Mouse (Mus musculus): ENCODE results near the gene 4930562C15Rik. TPM values are rescaled to one million over a fixed set of nuclear protein-coding genes. Genes with fewer than 3 reads are reported as not detected.

4930562C15Rik gene
- polyA plus RNA-seq, 1 experiment from 2014 or later = 0.44 TPM

DNA sequence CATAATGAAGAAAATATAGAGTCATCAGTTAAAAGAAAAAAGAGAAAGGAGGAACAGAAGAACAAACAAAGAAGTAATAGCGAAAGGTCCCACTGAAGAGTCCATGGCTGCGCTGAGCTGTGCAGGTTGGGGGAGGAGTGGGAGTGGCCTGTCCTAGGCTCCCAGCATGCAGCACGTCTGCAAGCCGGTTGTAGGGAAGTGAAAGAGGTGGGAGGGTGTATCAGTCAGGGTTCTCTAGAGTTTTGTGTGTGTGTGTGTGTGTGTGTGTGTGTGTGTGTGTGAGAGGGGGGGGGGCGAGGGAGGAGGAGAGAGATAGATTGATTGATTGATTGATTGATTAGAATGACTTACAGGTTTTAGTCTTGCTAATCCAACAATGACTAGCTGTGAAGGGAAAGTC is 72.8 kb downstream of the 4930562C15Rik start:
- Histone ChIP-seq H3K36me3 (peaks cover 26% of the 10 kb centered on the region), H3K4me3 (replicated peaks) (no peak overlapping the region), H3K9me3 (no peaks in the 10 kb centered on the region), H3K4me1 (0 out of 2 replicates have a peak, but pooled peaks cover 5% of the 10 kb centered on the region), H3K27me3 (replicated peaks) (no peaks in the 10 kb centered on the region), H3K27ac (no peak overlapping the region), H3K9ac (no peak overlapping the region), H3K4me2 (no peak overlapping the region)
- 54% methylated on average over 5 of the region's 5 CpGs for WGBS
- ATAC-seq (ENCODE audit: insufficient read depth, low FRiP score, low read depth) = 0 out of 2 replicates have a peak, but pooled peaks have one; percentile 65

DNA sequence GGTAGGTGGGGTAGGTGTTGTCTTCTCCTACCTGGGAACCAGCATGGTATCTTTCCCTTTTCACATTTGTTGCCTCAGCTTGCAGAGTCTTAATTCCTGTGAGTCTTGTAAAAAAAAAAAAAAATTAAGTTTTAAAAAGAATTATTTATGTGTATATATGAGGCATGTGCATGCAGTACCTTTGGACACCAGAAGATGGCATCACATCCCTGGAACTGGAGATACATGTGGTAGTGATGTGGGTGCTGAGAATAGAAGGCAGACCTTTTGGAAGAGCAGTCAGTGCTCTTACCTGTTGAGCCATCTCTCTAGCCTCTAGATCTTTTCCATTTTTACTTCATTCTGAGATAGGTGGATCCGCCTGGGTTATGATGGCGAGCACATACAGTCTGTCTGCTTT is 74.5 kb downstream of the 4930562C15Rik start:
- Histone ChIP-seq H3K27me3 (replicated peaks) (no peaks in the 10 kb centered on the region), H3K4me2 (no peak overlapping the region), H3K36me3 (peaks cover 26% of the 10 kb centered on the region), H3K9me3 (no peaks in the 10 kb centered on the region), H3K27ac (no peak overlapping the region), H3K4me3 (replicated peaks) (no peak overlapping the region), H3K9ac (no peak overlapping the region), H3K4me1 (peaks cover 5% of the 10 kb centered on the region; the same call in 1 of the 2 replicates)
- ATAC-seq (ENCODE audit: insufficient read depth, low FRiP score, low read depth) = no peak
- WGBS = 99% methylated on average over 2 of the region's 2 CpGs

DNA sequence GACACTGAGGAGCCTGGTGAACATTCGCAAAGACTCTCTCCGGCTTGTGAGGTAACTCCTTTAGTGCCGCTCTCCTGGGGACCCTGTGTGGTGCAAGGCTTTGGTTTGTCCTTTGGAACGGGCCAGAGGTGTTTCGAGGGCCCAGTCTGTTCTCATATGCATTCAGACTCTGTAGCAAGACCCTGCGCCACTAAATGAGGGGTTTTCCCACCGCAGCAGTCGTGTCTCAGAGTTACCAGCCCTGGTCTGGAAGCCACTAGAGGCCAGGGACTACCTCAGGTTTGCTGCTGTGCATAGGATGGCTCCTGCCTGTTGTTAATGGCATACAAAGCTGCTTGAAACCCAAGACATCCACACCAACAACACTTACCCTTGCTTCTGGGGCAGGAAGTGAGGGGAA is 75.5 kb downstream of the 4930562C15Rik start:
- H3K4me1 ChIP-seq = peaks cover 5% of the 10 kb centered on the region; the same call in 1 of the 2 replicates
- no peaks in the 10 kb centered on the region for H3K27me3 ChIP-seq (replicated peaks)
- no peak for ATAC-seq (ENCODE audit: insufficient read depth, low FRiP score, low read depth)
- 90% methylated on average over 8 of the region's 8 CpGs for WGBS
- H3K36me3 ChIP-seq = peaks cover 32% of the 10 kb centered on the region
- H3K9me3 ChIP-seq = no peaks in the 10 kb centered on the region
- no peak overlapping the region for H3K4me2 ChIP-seq
- H3K9ac ChIP-seq = no peak overlapping the region
- H3K27ac ChIP-seq = no peak overlapping the region
- no peak overlapping the region for H3K4me3 ChIP-seq (replicated peaks)

DNA sequence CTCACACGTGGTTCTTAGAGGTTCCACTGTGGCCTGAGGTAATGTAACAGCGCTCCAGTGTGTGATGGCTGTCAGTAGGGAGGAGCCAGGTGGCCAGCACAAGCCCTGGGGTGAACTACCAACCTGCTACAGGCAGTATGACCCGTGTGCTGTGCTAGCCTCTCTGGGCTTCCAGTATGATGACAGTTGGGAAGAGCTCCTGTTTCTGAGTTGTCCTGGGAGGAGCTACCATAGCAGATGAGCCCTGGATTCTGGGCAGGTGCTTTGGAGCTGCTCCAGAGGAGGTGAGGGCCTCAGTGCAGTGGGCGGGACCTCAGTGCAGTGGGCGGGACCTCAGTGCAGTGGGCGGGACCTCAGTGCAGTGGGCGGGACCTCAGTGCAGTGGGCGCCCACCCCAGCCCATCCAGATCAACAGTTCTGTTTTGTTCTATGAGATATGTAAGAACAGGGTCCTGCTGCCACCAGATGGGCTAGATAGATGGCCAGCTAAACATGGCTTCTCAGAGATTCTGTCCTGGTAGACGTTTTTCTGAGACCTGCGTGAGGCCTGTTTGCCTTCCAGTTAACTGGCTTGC is 76.9 kb downstream of the 4930562C15Rik start:
- no peak overlapping the region for H3K4me3 ChIP-seq (replicated peaks)
- H3K27me3 ChIP-seq (replicated peaks) = no peaks in the 10 kb centered on the region
- peak overlapping the region; percentile 59 for H3K27ac ChIP-seq
- ATAC-seq (ENCODE audit: insufficient read depth, low FRiP score, low read depth) = no peak
- peaks cover 36% of the 10 kb centered on the region for H3K36me3 ChIP-seq
- H3K4me2 ChIP-seq = no peak overlapping the region
- no peaks in the 10 kb centered on the region for H3K9me3 ChIP-seq
- 71% methylated on average over 10 of the region's 10 CpGs for WGBS
- peaks cover 5% of the 10 kb centered on the region; the same call in 1 of the 2 replicates for H3K4me1 ChIP-seq
- no peak overlapping the region for H3K9ac ChIP-seq

DNA sequence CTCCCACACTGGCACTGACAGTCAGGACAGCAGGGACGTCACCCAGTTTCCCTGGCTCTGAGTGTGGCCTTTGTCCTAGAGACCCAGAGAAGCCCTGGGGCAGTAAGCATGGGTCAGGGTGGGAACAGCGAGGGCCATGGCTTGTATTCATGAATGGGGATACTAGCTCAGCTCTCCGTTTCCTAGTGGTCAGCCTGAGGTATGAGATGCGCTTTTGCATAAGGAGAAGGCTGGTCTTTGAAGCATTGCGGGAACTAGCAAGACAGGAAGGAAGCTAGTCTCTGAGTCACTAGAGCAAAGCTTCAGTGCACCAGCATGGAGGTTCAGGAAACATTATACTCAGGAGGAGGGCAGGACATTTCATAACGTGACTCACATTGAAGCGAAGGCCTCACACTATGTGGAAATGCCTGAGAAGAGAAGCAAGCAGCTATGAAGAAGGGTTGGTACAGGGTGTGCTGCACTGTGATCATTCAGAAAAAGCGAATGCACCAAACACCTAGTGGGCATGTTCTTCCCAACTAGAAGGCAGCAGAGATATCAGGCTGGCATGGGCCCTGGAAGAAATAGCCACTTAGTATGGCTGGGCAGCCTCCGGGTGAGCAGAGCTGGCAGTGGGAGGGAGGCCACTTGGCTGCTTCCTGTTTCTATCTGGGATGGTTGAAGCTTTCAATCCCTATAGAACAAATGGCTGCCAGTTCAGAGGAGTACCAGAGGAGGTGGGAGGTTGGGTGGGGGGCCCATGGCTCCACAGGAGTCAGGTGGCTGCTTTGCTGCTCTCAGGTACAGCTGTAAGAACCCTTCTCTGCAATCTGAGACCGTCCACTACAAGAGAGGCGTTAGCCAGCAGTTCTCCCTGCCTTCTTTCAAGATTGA is 77.9 kb downstream of the 4930562C15Rik start:
- no peaks in the 10 kb centered on the region for H3K9me3 ChIP-seq
- H3K4me3 ChIP-seq (replicated peaks) = no peak overlapping the region
- no peaks in the 10 kb centered on the region for H3K27me3 ChIP-seq (replicated peaks)
- peaks cover 5% of the 10 kb centered on the region; the same call in 1 of the 2 replicates for H3K4me1 ChIP-seq
- no peak overlapping the region for H3K4me2 ChIP-seq
- H3K27ac ChIP-seq = peak overlapping the region; percentile 59
- 67% methylated on average over 11 of the region's 11 CpGs for WGBS
- H3K9ac ChIP-seq = no peak overlapping the region
- H3K36me3 ChIP-seq = peaks cover 36% of the 10 kb centered on the region
- ATAC-seq (ENCODE audit: insufficient read depth, low FRiP score, low read depth) = 0 out of 2 replicates have a peak, but pooled peaks have one; percentile 7

DNA sequence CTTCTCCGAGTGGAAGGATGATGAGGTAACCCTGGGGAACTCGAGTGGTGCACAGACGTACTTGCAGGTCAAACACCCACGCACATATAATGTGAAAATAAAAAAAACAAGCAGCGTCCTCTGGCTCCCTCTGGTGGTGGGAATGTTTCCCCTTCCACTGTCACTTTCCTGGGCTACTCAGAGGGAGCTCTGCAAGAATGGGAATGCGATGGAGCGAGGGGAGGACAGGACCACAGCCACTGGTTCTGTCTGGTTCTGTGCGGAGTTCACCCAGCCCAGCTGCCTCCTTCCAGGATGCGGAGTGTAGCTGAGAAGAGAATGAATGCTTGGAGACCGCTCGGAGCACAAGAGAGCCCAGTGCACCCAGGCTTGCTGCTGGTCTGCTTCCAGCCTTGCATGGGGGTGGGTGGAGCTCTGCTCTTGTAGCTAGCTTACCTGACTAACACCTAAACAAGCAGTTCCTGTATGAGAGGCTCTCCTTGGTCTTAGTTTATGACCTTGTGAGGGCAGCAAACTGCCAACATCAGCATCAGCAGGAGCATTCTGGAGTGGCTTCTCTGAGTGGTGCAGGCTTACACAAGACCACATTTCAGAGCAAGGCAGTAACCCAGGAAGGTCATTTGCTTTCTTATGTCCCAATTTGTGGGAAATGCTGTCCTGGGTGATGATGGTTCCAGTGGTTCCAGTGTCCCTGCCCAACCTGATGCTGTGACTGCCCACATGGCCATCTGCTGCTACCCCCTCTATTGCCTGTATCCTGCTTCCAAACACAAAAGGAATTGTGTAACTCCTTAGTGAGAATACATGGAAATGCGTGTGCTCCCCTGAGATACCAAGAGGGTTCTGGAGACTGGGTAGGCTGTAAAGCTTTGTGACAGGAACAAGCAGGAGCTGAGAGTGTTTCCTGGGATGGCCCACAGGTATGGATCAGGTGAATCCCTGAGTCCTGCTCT is 78.8 kb downstream of the 4930562C15Rik start:
- Histone ChIP-seq H3K27ac (0 out of 2 replicates have a peak overlapping the region, but pooled peaks have one; percentile 49), H3K36me3 (peaks cover 33% of the 10 kb centered on the region), H3K9ac (no peak overlapping the region), H3K27me3 (replicated peaks) (no peaks in the 10 kb centered on the region), H3K4me3 (replicated peaks) (no peak overlapping the region), H3K4me1 (peaks cover 5% of the 10 kb centered on the region; the same call in 1 of the 2 replicates), H3K4me2 (no peak overlapping the region), H3K9me3 (no peaks in the 10 kb centered on the region)
- peak; percentile 57; the same call in 1 of the 2 replicates for ATAC-seq (ENCODE audit: insufficient read depth, low FRiP score, low read depth)
- WGBS = 32% methylated on average over 12 of the region's 12 CpGs

DNA sequence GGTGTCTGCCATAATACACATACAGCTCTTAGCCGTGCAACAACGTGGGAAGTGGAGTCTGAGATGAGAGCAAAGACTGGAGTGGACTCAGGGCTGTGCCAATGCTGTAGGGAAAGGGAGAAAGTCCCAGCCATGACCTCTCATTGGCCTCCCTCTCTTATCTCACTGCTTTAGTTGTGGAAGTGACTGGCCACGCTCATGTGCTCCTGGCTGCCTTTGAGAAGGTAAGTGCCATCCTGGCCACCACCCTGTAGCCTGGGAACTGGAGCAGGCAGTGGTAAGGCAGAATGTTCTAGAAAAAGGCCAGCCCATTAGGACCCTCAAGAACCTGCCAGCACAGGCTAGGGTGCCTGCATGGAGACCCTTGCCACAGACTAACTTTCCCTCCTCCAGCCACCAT is 80.7 kb downstream of the 4930562C15Rik start:
- no peaks in the 10 kb centered on the region for H3K9me3 ChIP-seq
- no peak overlapping the region for H3K4me2 ChIP-seq
- no peaks in the 10 kb centered on the region for H3K27me3 ChIP-seq (replicated peaks)
- ATAC-seq (ENCODE audit: insufficient read depth, low FRiP score, low read depth) = no peak
- WGBS = 85% methylated on average over 3 of the region's 3 CpGs
- H3K4me1 ChIP-seq = peaks cover 5% of the 10 kb centered on the region; the same call in 1 of the 2 replicates
- peaks cover 35% of the 10 kb centered on the region for H3K36me3 ChIP-seq
- no peak overlapping the region for H3K27ac ChIP-seq
- H3K9ac ChIP-seq = no peak overlapping the region
- no peak overlapping the region for H3K4me3 ChIP-seq (replicated peaks)

DNA sequence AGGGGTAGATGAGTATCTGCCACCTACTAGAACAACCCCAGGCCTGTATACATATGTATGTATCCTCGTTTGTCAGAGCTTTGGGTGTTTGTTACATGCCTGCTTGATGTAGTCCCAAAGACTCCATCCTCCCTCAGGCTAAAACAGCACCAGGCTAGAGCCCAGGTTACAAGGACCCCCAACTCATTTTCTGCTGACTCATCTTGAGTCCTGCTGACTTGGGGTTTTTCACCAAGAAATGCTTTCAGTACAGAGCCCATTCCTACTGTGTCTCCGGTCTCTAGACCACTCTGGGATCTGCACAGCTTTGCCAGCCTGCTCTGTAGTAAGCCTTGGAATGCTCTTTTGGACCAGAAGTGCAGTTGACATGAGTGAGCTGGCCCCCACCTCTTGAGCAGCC is 81.4 kb downstream of the 4930562C15Rik start:
- Histone ChIP-seq H3K9ac (no peak overlapping the region), H3K4me1 (peaks cover 5% of the 10 kb centered on the region; the same call in 1 of the 2 replicates), H3K9me3 (no peaks in the 10 kb centered on the region), H3K36me3 (peaks cover 29% of the 10 kb centered on the region), H3K27me3 (replicated peaks) (no peaks in the 10 kb centered on the region), H3K4me3 (replicated peaks) (no peak overlapping the region), H3K4me2 (no peak overlapping the region), H3K27ac (no peak overlapping the region)
- WGBS = 78% methylated on average over 2 of the region's 2 CpGs
- no peak for ATAC-seq (ENCODE audit: insufficient read depth, low FRiP score, low read depth)

Other genes starting within 250 kb of the 4930562C15Rik start
- gene Glis2, start 240.7 kb upstream of the 4930562C15Rik start, polyA plus RNA-seq (2015; fragmentation: Nextera tagmentation; extraction: Ambion mirVana) = 27.9 and 30.6 TPM in 2 replicates
- gene Pam16, start 210.4 kb upstream of the 4930562C15Rik start, polyA plus RNA-seq (2015; fragmentation: Nextera tagmentation; extraction: Ambion mirVana) = 46.5 and 75.7 TPM in 2 replicates
- 17.2 and 17.3 TPM in 2 replicates for gene Vasn, start 195.5 kb upstream of the 4930562C15Rik start, polyA plus RNA-seq (2015; fragmentation: Nextera tagmentation; extraction: Ambion mirVana)
- gene Dnaja3, start 195.4 kb upstream of the 4930562C15Rik start, polyA plus RNA-seq (2015; fragmentation: Nextera tagmentation; extraction: Ambion mirVana) = 68.4 and 77.6 TPM in 2 replicates
- gene Coro7, start 155.6 kb upstream of the 4930562C15Rik start, polyA plus RNA-seq (2015; fragmentation: Nextera tagmentation; extraction: Ambion mirVana) = 16.3 and 20.8 TPM in 2 replicates
- gene Nmral1, start 116.1 kb upstream of the 4930562C15Rik start, polyA plus RNA-seq (2015; fragmentation: Nextera tagmentation; extraction: Ambion mirVana) = 52.6 and 63.4 TPM in 2 replicates
- gene Hmox2, start 109.1 kb upstream of the 4930562C15Rik start, polyA plus RNA-seq (2015; fragmentation: Nextera tagmentation; extraction: Ambion mirVana) = 86.1 and 89.4 TPM in 2 replicates
- 73.1 and 82.1 TPM in 2 replicates for gene Cdip1, start 45.1 kb upstream of the 4930562C15Rik start, polyA plus RNA-seq (2015; fragmentation: Nextera tagmentation; extraction: Ambion mirVana)
- 34.9 and 37.7 TPM in 2 replicates for gene Ubald1, start 44.9 kb downstream of the 4930562C15Rik start, polyA plus RNA-seq (2015; fragmentation: Nextera tagmentation; extraction: Ambion mirVana)
- 75.7 and 78.5 TPM in 2 replicates for gene Mgrn1, start 50.8 kb downstream of the 4930562C15Rik start, polyA plus RNA-seq (2015; fragmentation: Nextera tagmentation; extraction: Ambion mirVana)
- 140 and 143 TPM in 2 replicates for gene Nudt16l1, start 103.3 kb downstream of the 4930562C15Rik start, polyA plus RNA-seq (2015; fragmentation: Nextera tagmentation; extraction: Ambion mirVana)
- 48.7 and 53.0 TPM in 2 replicates for gene Anks3, start 128.8 kb downstream of the 4930562C15Rik start, polyA plus RNA-seq (2015; fragmentation: Nextera tagmentation; extraction: Ambion mirVana)
- gene Sept12, start 162.4 kb downstream of the 4930562C15Rik start, polyA plus RNA-seq (2015; fragmentation: Nextera tagmentation; extraction: Ambion mirVana) = not detected in 2 replicates
- gene Smim22, start 171.9 kb downstream of the 4930562C15Rik start, polyA plus RNA-seq (2015; fragmentation: Nextera tagmentation; extraction: Ambion mirVana) = 59.7 and 65.9 TPM in 2 replicates
- 54.9 and 57.0 TPM in 2 replicates for gene Rogdi, start 178.1 kb downstream of the 4930562C15Rik start, polyA plus RNA-seq (2015; fragmentation: Nextera tagmentation; extraction: Ambion mirVana)
- gene Glyr1, start 214.4 kb downstream of the 4930562C15Rik start, polyA plus RNA-seq (2015; fragmentation: Nextera tagmentation; extraction: Ambion mirVana) = 118 and 138 TPM in 2 replicates
- 16.8 and 17.9 TPM in 2 replicates for gene Ubn1, start 214.6 kb downstream of the 4930562C15Rik start, polyA plus RNA-seq (2015; fragmentation: Nextera tagmentation; extraction: Ambion mirVana)

All from stomach, embryonic 15.5 days (tissue).